26 mouse cellular contexts compared by ENCODE assay signal in the genomic region with DNA sequence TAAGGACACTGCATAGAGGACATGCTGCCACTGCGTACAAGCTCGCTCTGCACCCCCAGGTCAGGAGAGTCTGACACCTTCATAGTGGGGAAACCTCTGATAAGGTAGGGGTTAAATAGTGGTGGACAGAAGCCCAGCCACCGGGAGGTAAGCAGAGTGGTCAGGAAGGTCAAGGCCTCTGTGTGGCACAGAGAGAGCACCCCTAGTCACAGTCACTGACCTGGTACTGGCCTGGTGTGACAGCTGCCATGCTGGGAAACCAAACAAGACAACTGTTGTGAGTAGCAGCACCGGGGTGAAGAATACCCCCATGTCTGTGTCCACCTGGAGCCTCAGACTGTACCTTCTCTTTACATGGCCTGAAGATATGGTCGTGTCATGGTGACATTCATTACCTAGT.
"Had no signal": no experiment of that assay in that cellular context is flagged by ENCODE, and none has a peak within 500 bp of the region (broad histone marks: within the 10 kb centered on the region; RNA-seq: fewer than 3 reads in every experiment).

No protein-coding gene starts in this region.

- H3K27me3 ChIP-seq: heart, embryonic 15.5 days; intestine, embryonic 15.5 days had no signal

- DNase-seq: gastrocnemius, adult 2 months; gastrocnemius, postnatal 10 days; gastrocnemius, postnatal 25 days; heart, adult 2 months; heart, postnatal 14 days; heart, postnatal 36 days; kidney, adult 18-20 months; kidney, adult 8-10 months; kidney, postnatal 10 days; kidney, postnatal 25 days; kidney, postnatal 4 days; liver; liver, embryonic 13.5 days; liver, postnatal 0 days had no signal

- ATAC-seq: inflammation-experienced regulatory T-cells, adult 6 months; intestine, embryonic 15.5 days; intestine, postnatal 0 days; liver, postnatal 0 days had no signal

- H3K4me1 ChIP-seq: heart, embryonic 13.5 days; heart, embryonic 15.5 days; intestine, embryonic 15.5 days; limb, embryonic 10.5 days; limb, embryonic 12.5 days had no signal

- H3K4me3 ChIP-seq: gastrocnemius, adult 2 months; heart, adult 2 months; heart, embryonic 13.5 days; heart, embryonic 15.5 days; intestine, embryonic 15.5 days; layer of hippocampus, adult 2 months; left cerebral cortex, adult 2 months; limb, embryonic 10.5 days; limb, embryonic 12.5 days; liver, embryonic 13.5 days; liver, embryonic 15.5 days had no signal

- H3K9me3 ChIP-seq: heart, embryonic 13.5 days; heart, embryonic 15.5 days; intestine, embryonic 15.5 days; limb, embryonic 10.5 days; limb, embryonic 12.5 days; liver, embryonic 13.5 days; liver, embryonic 15.5 days had no signal

- H3K36me3 ChIP-seq: heart, embryonic 13.5 days; heart, embryonic 15.5 days; intestine, embryonic 15.5 days; limb, embryonic 10.5 days; limb, embryonic 12.5 days; liver, embryonic 13.5 days; liver, embryonic 15.5 days had no signal

- H3K27ac ChIP-seq: gastrocnemius, adult 2 months; heart, adult 2 months; heart, embryonic 13.5 days; heart, embryonic 15.5 days; hindbrain, embryonic 14.5 days; intestine, embryonic 15.5 days; layer of hippocampus, adult 2 months; left cerebral cortex, adult 2 months; limb, embryonic 10.5 days; limb, embryonic 12.5 days; liver, embryonic 13.5 days; liver, embryonic 15.5 days had no signal

- H3K4me2 ChIP-seq: heart, embryonic 13.5 days; heart, embryonic 15.5 days; hindbrain, embryonic 14.5 days; intestine, embryonic 15.5 days; limb, embryonic 12.5 days; liver, embryonic 11.5 days; liver, embryonic 13.5 days; liver, embryonic 15.5 days had no signal

- H3K9ac ChIP-seq: heart, embryonic 13.5 days; heart, embryonic 15.5 days; hindbrain, embryonic 14.5 days; intestine, embryonic 15.5 days; limb, embryonic 12.5 days; liver, embryonic 13.5 days; liver, embryonic 15.5 days; liver, postnatal 0 days had no signal
